In the genomic region with DNA sequence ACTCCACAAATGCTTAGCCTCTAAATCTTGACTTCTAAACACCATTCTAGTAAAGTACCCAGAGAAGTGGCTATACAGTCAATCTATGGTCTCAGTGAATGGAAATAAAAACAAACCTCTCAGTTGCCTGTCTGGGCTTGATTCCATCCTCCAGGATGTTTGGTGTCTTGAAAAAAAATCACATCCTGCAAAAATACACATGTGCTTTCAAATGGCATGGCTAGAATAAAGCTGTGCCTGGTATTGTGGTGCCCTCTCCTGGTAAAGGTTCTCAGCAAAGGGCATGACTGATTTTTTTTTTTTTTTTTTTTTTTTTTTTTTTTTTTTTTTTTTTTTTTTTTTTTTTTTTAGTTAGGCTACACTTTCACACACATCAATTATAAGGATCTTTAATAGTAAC, we compare ENCODE assay signal across 14 mouse cellular contexts.
DNase-seq lines count a peak whose midpoint lies in the region; ATAC-seq lines count a peak whose summit lies in the region.
"Had no signal": no experiment of that assay in that cellular context is flagged by ENCODE, and none has a peak within 500 bp of the region (broad histone marks: within the 10 kb centered on the region; RNA-seq: fewer than 3 reads in every experiment).

No protein-coding gene starts in this region.

- peak; percentile 74 for DNase-seq in forebrain, embryonic 14.5 days (ENCODE audit: low spot score)
- peak; percentile 24 to 44 for DNase-seq in left cerebral cortex, postnatal 14 days (ENCODE audit: low spot score in 2 of 2)
- no peak for DNase-seq in left cerebral cortex, adult 18-20 months (ENCODE audit: low spot score in 2 of 2)
- DNase-seq in MN1 (ENCODE audit: low spot score) = peak; percentile 47
- DNase-seq in lung, postnatal 10 days = peak; percentile 47
- DNase-seq: cerebellum, adult 2 months; gastrocnemius, postnatal 36 days had no signal

- H3K9me3 ChIP-seq in forebrain, embryonic 14.5 days (replicated peaks; ENCODE audit: control insufficient read depth, low read length) = no peaks in the 10 kb centered on the region
- H3K9me3 ChIP-seq in forebrain, embryonic 15.5 days = no peaks in the 10 kb centered on the region
- H3K9me3 ChIP-seq: liver, embryonic 15.5 days; neural tube, embryonic 15.5 days had no signal

- H3K4me3 ChIP-seq in forebrain, embryonic 14.5 days (ENCODE audit: low read depth, low read length) = no peak overlapping the region
- no peak overlapping the region for H3K4me3 ChIP-seq in forebrain, embryonic 15.5 days
- H3K4me3 ChIP-seq: liver, embryonic 15.5 days; neural tube, embryonic 15.5 days had no signal

- ATAC-seq in forebrain, embryonic 14.5 days = 0 out of 2 replicates have a peak, but pooled peaks have one; percentile 40
- ATAC-seq in forebrain, embryonic 15.5 days (replicated peaks) = no peak
- ATAC-seq in frontal cortex, adult (ENCODE audit: low TSS enrichment) = no peak
- no peak for ATAC-seq in megakaryocyte progenitor cell, adult 5-6 weeks (replicated peaks; ENCODE audit: poor library complexity)
- ATAC-seq: intestine, embryonic 16.5 days; Patski had no signal

- no peak overlapping the region for H3K27ac ChIP-seq in forebrain, embryonic 14.5 days (ENCODE audit: low read depth, low read length)
- no peak overlapping the region for H3K27ac ChIP-seq in forebrain, embryonic 15.5 days (replicated peaks)
- H3K27ac ChIP-seq: liver, embryonic 15.5 days; neural tube, embryonic 15.5 days had no signal

- no peaks in the 10 kb centered on the region for H3K36me3 ChIP-seq in forebrain, embryonic 14.5 days (ENCODE audit: control insufficient read depth, insufficient read depth, low read length)
- no peaks in the 10 kb centered on the region for H3K36me3 ChIP-seq in forebrain, embryonic 15.5 days
- H3K36me3 ChIP-seq: liver, embryonic 15.5 days; neural tube, embryonic 15.5 days had no signal

- intact Hi-C loops in left cerebral cortex, postnatal 14 days (cut with DNase I) = no loop called here

- no peaks in the 10 kb centered on the region for H3K4me1 ChIP-seq in forebrain, embryonic 14.5 days (ENCODE audit: control insufficient read depth, insufficient read depth, low read length)
- H3K4me1 ChIP-seq in forebrain, embryonic 15.5 days = no peaks in the 10 kb centered on the region
- H3K4me1 ChIP-seq: liver, embryonic 15.5 days; neural tube, embryonic 15.5 days had no signal

- no peak overlapping the region for H3K9ac ChIP-seq in forebrain, embryonic 14.5 days (ENCODE audit: low read length)
- H3K9ac ChIP-seq in forebrain, embryonic 15.5 days (replicated peaks) = no peak overlapping the region
- H3K9ac ChIP-seq: liver, embryonic 15.5 days; neural tube, embryonic 15.5 days had no signal

- no peaks in the 10 kb centered on the region for H3K27me3 ChIP-seq in forebrain, embryonic 14.5 days (replicated peaks; ENCODE audit: control insufficient read depth, insufficient read depth, low read length)
- no peaks in the 10 kb centered on the region for H3K27me3 ChIP-seq in forebrain, embryonic 15.5 days
- H3K27me3 ChIP-seq: liver, embryonic 15.5 days; neural tube, embryonic 15.5 days had no signal

- no peak overlapping the region for H3K4me2 ChIP-seq in forebrain, embryonic 14.5 days (ENCODE audit: low read length)
- no peak overlapping the region for H3K4me2 ChIP-seq in forebrain, embryonic 15.5 days (replicated peaks)
- H3K4me2 ChIP-seq: liver, embryonic 15.5 days; neural tube, embryonic 15.5 days had no signal

Comparison
In these comparisons a context has a peak if more than half of its experiments do, and no peak if none do; other contexts are left out.
1. DNase-seq: peak in forebrain, embryonic 14.5 days (single experiment), left cerebral cortex, postnatal 14 days (2 of 2), MN1 (single experiment) and lung, postnatal 10 days (single experiment); none in left cerebral cortex, adult 18-20 months (0 of 2).